Mouse (Mus musculus) heart, postnatal 4 days (tissue): ENCODE results near the gene Larp4b. TPM values are rescaled to one million over a fixed set of nuclear protein-coding genes. Genes with fewer than 3 reads are reported as not detected.
"Not testable (repeated sequence)": the region's sequence is repeated elsewhere in the genome, so short reads cannot be mapped to it uniquely, and the experiment has no call there.

Source experiments
- DNase-seq: peaks from one replicate; pipeline ENCODE4 v3.0.0; 2021
- total RNA-seq, 2 experiments: library from RNA; stranded (reverse); gene quantifications; 2 replicates each; pipeline ENCODE4 v1.2.3; 2021

Gene Larp4b
- 10 to 100 TPM; 85.3 to 85.8 TPM for total RNA-seq

- DNase-seq = peak; percentile 97
These were observed at the start of gene Larp4b for GRCm38 (mm10) chr13:9093316-9094155. Gene Larp4b, plus strand, starts transcription at chr13:9093881.

GRCm38 (mm10) chr13:9044731-9045130, 49.0 kb upstream of the Larp4b start:
- no peak for DNase-seq

DNA sequence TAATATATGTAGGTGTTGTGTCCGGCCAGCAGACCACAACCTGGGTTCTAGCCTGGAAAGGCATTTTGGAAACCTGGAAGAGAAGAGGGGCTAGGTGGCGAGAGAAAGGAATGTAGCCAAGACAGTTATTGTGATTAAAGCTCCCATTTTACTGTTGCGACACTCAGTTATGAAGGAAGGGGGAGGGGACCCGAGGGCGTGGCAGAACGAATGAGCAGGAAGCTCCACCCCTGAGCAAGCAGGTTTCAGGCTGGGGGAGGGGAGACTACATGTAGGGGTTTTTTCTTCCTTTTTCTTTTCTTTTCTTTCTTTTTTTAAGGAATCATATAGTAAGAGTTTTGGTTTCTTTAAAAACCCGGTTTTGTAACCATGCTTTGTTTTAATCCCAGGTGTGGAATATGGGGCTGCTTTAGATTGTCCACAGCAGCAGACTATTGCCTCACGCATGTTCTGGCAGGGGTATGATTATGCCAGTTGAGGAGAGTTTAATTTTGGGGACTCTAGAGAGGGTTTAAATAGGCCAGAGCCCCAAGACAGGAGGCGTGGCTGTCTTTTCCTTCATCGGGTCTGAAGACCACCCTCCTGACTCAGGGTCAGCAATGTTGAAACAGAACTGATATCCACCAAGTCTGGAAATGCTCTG, 41.5 kb upstream of the Larp4b start:
- DNase-seq = not testable (repeated sequence)

DNA sequence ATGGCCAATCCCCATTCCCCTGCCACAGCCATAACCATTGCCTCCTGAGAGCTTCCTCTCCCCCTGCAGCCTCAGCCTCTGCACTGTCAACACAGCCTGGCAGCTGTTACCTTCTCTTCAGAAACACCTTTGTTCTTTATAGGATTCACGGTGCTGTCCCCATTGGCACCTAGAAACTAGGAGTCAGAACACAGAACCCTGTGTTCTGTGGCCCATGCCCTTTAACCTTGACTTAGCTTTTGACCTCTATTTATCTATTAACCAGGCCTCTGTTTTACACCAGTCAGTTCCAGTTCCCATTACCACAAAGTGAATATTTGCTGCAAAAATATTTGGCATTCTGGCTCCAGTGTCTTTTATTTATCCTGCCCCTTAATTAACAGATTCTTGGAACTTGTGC, 36.4 kb upstream of the Larp4b start:
- no peak for DNase-seq

DNA sequence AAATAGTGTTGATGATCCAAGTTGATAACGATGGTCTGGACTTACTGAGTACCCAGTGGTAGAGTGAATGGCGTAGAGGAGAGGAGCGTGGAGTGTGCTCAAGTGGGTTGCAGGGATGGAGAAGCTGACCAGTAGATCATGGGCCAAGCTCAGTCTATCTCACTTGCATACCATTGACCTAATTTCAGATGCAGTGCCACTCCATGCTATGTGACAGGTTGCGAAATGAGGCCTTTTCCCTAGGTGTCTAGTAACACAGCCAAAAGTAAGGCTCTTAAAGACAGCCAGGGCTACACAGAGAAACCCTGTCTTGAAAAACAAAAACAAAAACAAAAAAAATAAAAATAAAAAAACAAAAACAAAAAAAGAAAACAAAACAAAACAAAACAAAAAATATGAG, 35.0 kb upstream of the Larp4b start:
- no peak for DNase-seq

- DNase-seq = peak; percentile 10
These were observed 32.3 kb upstream of the Larp4b start for GRCm38 (mm10) chr13:9061394-9061793.

- DNase-seq = no peak
These were observed 29.5 kb upstream of the Larp4b start for GRCm38 (mm10) chr13:9064196-9064595.

GRCm38 (mm10) chr13:9066107-9066506, 27.6 kb upstream of the Larp4b start:
- no peak for DNase-seq

DNA sequence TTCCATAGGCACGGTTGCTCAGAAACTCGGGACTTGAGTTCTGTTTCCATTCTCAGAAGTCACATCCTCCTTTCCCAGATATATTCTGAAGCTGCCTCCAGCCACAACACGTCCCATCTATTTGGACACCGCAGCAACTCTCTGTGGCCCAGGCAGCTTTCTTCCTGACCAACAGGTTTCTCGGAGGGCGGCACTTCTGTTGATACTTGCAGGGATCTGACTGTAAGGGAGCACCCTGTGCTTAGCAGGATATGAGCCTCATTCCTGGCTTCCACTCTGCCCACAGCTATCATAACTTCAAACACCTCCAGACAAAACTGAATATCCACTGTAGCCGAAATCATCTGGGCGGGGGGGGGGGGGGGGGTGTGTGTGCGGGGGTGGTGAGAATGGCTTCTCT, 22.7 kb upstream of the Larp4b start:
- DNase-seq = no peak

- DNase-seq = no peak
These were observed 19.9 kb upstream of the Larp4b start for GRCm38 (mm10) chr13:9073818-9074217.

DNA sequence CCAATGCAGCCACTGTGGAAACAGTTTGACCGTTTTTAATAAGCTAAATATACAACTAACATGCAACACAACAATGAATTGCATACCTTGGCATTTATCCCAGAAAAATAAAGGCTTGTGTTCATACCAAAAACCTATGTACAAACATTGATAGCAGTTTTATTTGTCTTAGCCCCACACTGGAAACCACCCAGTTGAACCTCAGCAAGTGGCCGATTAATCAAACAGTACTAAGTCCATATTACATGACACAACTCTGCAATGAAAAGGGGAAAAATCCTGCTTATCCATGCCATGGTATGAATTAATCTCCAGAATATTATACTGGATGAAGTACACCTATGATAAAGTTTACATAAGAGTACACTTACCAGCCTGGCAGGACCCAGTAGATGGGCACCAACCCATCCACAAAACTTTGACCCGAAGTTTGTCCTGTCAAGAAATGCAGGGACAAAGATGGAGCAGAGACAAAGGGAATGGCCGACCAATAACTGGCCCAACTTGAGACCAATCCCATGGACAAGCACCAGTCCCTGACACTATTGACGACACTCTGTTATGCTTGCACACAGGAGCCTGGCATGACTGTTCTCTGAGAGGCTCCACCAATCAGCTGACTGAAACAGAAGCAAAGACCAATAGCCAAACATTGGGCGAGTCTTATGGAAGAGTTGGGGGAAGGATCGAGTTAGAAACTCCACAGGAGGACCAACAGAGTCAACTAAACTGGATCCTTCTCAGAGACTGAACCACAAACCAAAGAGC, 17.7 kb upstream of the Larp4b start:
- no peak for DNase-seq

GRCm38 (mm10) chr13:9082128-9082883, 11.4 kb upstream of the Larp4b start:
- DNase-seq = no peak

DNA sequence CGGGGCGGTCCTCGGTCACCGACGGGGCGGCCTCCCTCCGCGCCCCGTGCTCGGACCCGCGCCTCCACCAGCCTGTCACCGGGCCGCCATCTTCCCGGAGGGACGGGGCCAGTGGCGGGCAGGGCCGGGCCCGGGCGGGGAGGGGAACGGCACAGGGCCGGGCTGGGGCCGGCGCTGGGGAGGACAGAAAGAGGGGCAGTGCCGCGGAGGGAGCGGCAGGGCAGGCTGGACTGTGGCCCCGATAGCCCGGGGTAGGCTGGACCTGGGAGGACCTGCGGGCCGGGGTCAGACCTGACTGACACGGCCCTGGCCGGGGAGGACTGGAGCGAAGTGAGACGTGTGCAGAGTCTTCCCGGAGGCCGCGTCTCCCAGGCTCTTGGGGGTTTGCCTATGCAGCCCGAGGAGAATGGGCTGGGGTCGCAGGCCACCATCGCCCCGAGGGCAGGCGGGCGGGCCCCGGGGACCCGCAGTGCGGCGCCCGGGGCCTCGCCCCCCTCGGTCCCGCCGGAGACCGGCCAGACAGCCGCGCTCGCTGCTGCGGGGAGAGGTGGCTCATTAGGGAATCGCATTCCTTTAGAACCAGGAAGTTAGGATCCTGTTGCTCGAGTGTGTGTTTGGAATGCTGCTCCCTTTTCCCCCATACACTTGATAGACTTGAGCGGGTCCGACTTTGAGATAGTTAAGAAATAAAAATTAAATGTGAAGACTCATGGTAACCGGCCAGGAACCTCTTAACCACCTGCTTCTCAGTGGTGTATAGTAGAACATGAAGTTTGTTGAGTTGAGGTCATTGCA, 702 bp downstream of the Larp4b start:
- peak; percentile 51 for DNase-seq

DNA sequence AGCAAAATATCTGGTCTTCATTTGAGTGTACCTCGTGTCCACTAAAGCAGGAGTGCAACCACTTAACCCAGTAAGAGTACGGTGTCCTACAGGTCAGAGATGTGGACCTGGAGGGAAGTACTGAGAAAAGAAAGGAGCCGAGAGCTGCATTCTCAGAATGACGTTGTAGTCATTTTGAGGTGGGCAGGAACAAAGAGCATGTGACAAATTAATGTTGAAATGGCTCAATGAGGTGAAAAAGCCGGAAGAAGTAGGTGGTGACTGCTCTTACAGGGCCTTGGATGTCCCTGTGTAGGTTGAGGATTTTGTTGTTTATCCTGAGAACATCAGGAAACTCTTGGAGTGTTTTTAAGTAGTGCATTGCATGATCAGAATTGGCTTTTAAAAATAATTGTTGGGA, 5.6 kb downstream of the Larp4b start:
- no peak for DNase-seq

GRCm38 (mm10) chr13:9100517-9100916, 6.8 kb downstream of the Larp4b start:
- no peak for DNase-seq

GRCm38 (mm10) chr13:9106246-9106645, 12.6 kb downstream of the Larp4b start:
- DNase-seq = no peak

- no peak for DNase-seq
These were observed 13.5 kb downstream of the Larp4b start for GRCm38 (mm10) chr13:9106992-9107858.

GRCm38 (mm10) chr13:9113735-9114134, 20.1 kb downstream of the Larp4b start:
- DNase-seq = no peak

DNA sequence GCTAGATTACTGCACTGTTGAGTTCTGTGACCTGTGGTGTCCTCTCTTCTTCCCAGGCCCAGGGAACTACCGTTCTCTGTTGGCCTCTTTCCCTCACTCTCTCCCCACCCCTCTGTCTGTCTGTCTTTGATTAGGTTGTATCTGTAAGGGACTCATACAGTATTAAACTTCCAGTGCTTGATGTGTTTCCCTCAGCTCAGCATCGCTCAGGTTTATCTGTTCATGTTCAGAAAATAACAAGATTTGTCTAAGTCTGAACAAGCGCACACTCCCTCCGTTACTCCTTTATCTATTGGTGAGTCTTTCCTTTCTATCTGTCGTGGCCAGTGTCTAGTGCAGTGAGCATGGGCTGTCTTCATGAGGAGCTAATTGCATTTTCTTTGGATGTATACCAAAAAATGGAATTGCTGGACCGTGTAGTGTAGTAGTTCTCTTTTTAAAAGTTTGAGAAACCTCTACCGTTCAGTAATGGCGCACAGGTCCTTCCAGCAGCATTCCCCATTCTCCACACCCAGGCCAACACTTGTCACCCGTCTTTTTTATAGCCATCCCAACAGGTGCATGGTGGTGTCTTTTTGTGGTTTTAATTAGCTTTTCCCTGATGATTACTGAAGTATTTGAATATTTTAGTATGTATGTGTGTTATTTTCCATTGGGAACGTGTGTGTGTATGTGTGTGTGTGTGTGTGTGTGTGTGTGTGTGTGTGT, 27.3 kb downstream of the Larp4b start:
- no peak for DNase-seq

GRCm38 (mm10) chr13:9122045-9122444, 28.4 kb downstream of the Larp4b start:
- no peak for DNase-seq
